Mouse (Mus musculus) MEL (cell line): ENCODE data around the gene BC034090.

Source experiments
- BHLHE40 ChIP-seq: IDR thresholded peaks from 2 replicates; pipeline ENCODE4 v1.6.1; 2012; ENCODE audit warnings: low read depth, mild to moderate bottlenecking, inconsistent platforms, low read length, improper control_type of control experiment, borderline replicate concordance
- CHD1 ChIP-seq: IDR thresholded peaks from 2 replicates; pipeline ENCODE4 v1.6.1; 2012; ENCODE audit warnings: low read depth, mild to moderate bottlenecking, inconsistent platforms, low read length, improper control_type of control experiment
- CHD2 ChIP-seq: IDR thresholded peaks from 2 replicates; pipeline ENCODE4 v1.6.1; 2011; ENCODE audit warnings: low read length, improper control_type of control experiment
- CTCF ChIP-seq, 3 experiments: IDR thresholded peaks in 2 of 3; conservative IDR thresholded peaks in 1 of 3; 2 replicates each; pipeline ENCODE4 v1.5.1; 2011 to 2012; ENCODE audit warnings: low read length in 3 of 3, low read depth in 2 of 3, mild to moderate bottlenecking in 2 of 3, improper control_type of control experiment in 1 of 3, inconsistent platforms in 1 of 3, mixed read lengths in 1 of 3, moderate library complexity in 1 of 3; ENCODE audit not compliant: control insufficient read depth in 1 of 3, insufficient read depth in 1 of 3, poor library complexity in 1 of 3, severe bottlenecking in 1 of 3
- EP300 ChIP-seq, 2 experiments: IDR thresholded peaks; 2 replicates each; pipeline ENCODE4 v1.6.1; 2011; ENCODE audit warnings: improper control_type of control experiment in 2 of 2, low read length in 2 of 2, low read depth in 1 of 2, mild to moderate bottlenecking in 1 of 2
- GABPA ChIP-seq: IDR thresholded peaks from 2 replicates; pipeline ENCODE4 v1.6.1; 2012; ENCODE audit warnings: low read depth, mild to moderate bottlenecking, inconsistent platforms, low read length, improper control_type of control experiment, moderate library complexity
- HCFC1 ChIP-seq: IDR thresholded peaks from 2 replicates; pipeline ENCODE4 v1.6.1; 2012; ENCODE audit warnings: low read depth, mild to moderate bottlenecking, inconsistent platforms, low read length, improper control_type of control experiment, moderate library complexity
- KAT2A ChIP-seq: conservative IDR thresholded peaks from 2 replicates; pipeline ENCODE4 v1.6.1; 2012; ENCODE audit warnings: low read depth, low read length, improper control_type of control experiment, inconsistent platforms
- MAZ ChIP-seq: IDR thresholded peaks from 2 replicates; pipeline ENCODE4 v1.6.1; 2012; ENCODE audit warnings: low read depth, mild to moderate bottlenecking, inconsistent platforms, low read length, improper control_type of control experiment
- MXI1 ChIP-seq: IDR thresholded peaks from 2 replicates; pipeline ENCODE4 v1.6.1; 2011; ENCODE audit warnings: mild to moderate bottlenecking, low read depth, low read length, improper control_type of control experiment
- POLR2A ChIP-seq, 2 experiments: IDR thresholded peaks; 2 replicates each; pipeline ENCODE4 v1.6.1; 2011 to 2012; ENCODE audit warnings: low read length in 2 of 2, mild to moderate bottlenecking in 2 of 2, control low read depth in 1 of 2, improper control_type of control experiment in 1 of 2, low read depth in 1 of 2, moderate library complexity in 1 of 2; ENCODE audit not compliant: control insufficient read depth in 1 of 2, insufficient read depth in 1 of 2, poor library complexity in 1 of 2
- RCOR1 ChIP-seq: IDR thresholded peaks from 2 replicates; pipeline ENCODE4 v1.6.1; 2012; ENCODE audit warnings: low read depth, mild to moderate bottlenecking, inconsistent platforms, low read length, improper control_type of control experiment
- USF1 ChIP-seq: IDR thresholded peaks from 2 replicates; pipeline ENCODE4 v1.6.1; 2014; ENCODE audit warnings: low read depth, mild to moderate bottlenecking, inconsistent platforms, low read length, improper control_type of control experiment, moderate library complexity
- ZMIZ1 ChIP-seq: IDR thresholded peaks from 2 replicates; pipeline ENCODE4 v1.6.1; 2012; ENCODE audit warnings: low read depth, mild to moderate bottlenecking, inconsistent platforms, low read length, improper control_type of control experiment, moderate library complexity

GRCm38 (mm10) chr1:155249896-155250295 is 5.7 kb upstream of the BC034090 start:
- TF ChIP-seq CTCF (IDR thresholded peaks at IDR 0.05 in 2 of 3, conservative IDR thresholded peaks at IDR 0.05 in 1 of 3; ENCODE audit: control insufficient read depth in 1 of 3, insufficient read depth in 1 of 3, low read depth in 2 of 3, low read length in 3 of 3, poor library complexity in 1 of 3, severe bottlenecking in 1 of 3): no peak
- no peak for TF ChIP-seq KAT2A
- TF ChIP-seq EP300 (IDR thresholded peaks at IDR 0.05; ENCODE audit: low read depth in 1 of 2, low read length in 2 of 2): no peak
- no peak for TF ChIP-seq GABPA
- TF ChIP-seq ZMIZ1: no peak
- TF ChIP-seq BHLHE40: no peak
- TF ChIP-seq RCOR1: no peak
- TF ChIP-seq CHD1: no peak
- TF ChIP-seq CHD2: no peak
- no peak for TF ChIP-seq MAZ
- no peak for TF ChIP-seq MXI1
- no peak for TF ChIP-seq POLR2A (IDR thresholded peaks at IDR 0.05; ENCODE audit: control insufficient read depth in 1 of 2, insufficient read depth in 1 of 2, low read depth in 1 of 2, low read length in 2 of 2, poor library complexity in 1 of 2)
- no peak for TF ChIP-seq USF1
- TF ChIP-seq HCFC1: no peak
